Mouse (Mus musculus) cerebellum, postnatal 25 days (tissue): Measurements from ENCODE around the gene Defb9.
"Not testable (repeated sequence)": the region's sequence is repeated elsewhere in the genome, so short reads cannot be mapped to it uniquely, and the experiment has no call there.

Experiments
- DNase-seq, 2 experiments: peaks; one replicate each; pipeline ENCODE4 v3.0.0; 2021; ENCODE audit warnings: mixed read lengths in 2 of 2

Gene Defb9

DNA sequence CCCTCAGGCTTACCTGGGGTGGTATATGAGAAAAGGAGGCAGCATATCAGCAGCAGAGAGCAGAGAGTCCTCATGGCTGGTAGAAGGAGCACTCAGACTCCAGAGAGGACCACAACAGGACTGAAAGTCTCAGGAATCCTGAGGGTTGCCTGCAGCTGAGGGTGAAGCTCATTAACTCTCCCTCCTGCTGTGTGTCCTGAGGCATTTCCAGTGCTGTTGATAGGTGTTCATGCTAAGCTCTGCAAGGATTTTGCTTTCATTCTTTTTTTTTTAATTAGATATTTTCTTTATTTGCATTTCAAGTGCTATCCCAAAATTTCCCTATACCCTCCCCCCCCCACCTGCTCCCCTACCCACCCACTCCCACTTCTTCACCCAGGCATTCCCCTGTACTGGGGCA lies at the start of gene Defb9:
Gene Defb9, minus strand, starts transcription at position 101 of the 400 bp plus-strand sequence.
- not testable (repeated sequence) for DNase-seq

DNA sequence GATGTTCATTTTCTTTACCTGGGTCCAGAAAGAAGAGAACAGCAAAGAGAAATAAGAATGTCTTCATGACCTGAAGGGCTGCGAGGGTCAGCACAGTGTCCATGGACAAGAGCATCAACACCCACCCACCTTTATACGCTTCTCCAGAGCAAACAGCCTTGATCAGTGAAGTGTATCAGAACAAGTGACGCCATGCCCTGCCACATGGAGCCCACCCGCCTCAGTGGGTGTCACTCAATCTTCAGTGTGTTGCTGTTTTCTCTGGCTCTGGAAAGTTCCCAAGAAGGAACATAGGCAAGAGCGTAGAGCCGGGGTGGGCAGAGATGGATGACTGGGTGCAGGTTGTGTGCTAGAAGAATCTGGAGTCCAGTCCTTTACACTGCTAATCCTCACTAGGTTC lies 47.4 kb upstream of the Defb9 start, which contains the start of gene Defb15:
Gene Defb15, minus strand, starts transcription at position 101 of the 400 bp plus-strand sequence.
- DNase-seq, result no peak

DNA sequence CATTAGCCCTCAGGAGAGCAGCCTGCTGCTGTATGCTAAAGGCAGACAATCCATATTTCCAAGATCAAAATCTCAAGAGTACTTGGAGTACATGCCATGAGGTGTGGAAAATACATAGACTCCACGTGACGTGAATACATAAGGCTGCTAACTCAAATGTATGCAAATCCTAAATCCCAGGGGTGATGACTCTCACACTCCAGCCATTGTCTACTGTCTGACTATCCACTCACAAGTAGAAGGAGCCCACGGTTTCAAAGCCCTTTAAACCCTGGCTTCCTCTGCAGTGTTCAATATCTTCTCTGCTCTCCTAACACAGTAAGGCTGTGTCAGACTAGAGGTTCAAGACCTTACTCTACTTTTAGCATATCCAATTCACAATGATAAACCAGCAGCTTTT lies 45.5 kb upstream of the Defb9 start:
- not testable (repeated sequence) for DNase-seq

GRCm38 (mm10) chr8:21915625-21916024 lies 30.4 kb upstream of the Defb9 start:
- DNase-seq, result no peak

- DNase-seq, result no peak
Observed at GRCm38 (mm10) chr8:21912554-21912953, 27.3 kb upstream of the Defb9 start.

DNA sequence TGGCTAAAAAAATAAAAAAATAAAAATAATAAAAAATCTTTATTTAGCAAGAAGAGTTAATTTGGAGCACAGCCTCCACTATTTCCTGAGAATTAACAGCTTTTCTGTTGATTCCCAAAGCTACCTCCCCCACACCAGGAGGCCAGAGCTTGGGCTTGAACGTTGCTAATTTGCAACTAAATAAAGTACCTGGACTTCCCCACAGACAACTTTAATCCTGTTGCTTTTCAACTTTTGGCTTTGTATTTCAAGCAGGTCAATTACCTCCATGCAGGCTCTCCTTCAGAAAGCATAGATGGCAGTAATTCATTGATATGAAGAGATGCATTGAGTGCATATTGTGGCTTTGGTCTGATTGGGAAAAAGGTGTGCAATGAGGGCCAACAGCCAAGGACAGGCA lies 26.7 kb upstream of the Defb9 start:
- no peak for DNase-seq

- DNase-seq, result not testable (repeated sequence)
Observed at GRCm38 (mm10) chr8:21906290-21906689, 21.1 kb upstream of the Defb9 start, which contains the start of gene Defb11. Gene Defb11 (minus strand): TSS chr8:21906412.

DNA sequence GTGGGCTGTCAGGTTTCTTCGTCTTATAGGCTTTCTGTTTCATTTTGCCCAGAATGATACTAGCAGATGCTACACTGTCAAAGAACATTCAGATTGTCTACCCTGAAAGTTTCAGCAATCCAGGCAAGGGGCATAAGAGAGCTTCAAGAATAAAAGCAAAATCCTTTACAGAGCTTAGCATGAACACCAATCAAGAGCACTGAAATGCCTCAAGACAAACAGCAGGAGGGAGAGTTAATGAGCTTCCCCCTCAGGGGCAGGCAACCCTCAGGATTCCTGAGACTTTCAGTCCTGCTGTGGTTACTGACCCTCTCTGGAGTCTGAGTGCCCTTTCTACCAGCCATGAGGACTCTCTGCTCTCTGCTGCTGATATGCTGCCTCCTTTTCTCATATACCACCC lies 26.6 kb downstream of the Defb9 start, which contains the start of gene Defb10:
Gene Defb10, plus strand, starts transcription at position 316 of the 400 bp plus-strand sequence.
- not testable (repeated sequence) for DNase-seq
